Mouse (Mus musculus): Measurements from ENCODE around the gene Tec. TPM values are rescaled to one million over a fixed set of nuclear protein-coding genes. Genes with fewer than 3 reads are reported as not detected.

Tec gene
- total RNA-seq, 2 experiments from 2014 or later: 2.5 to 5.7 TPM

DNA sequence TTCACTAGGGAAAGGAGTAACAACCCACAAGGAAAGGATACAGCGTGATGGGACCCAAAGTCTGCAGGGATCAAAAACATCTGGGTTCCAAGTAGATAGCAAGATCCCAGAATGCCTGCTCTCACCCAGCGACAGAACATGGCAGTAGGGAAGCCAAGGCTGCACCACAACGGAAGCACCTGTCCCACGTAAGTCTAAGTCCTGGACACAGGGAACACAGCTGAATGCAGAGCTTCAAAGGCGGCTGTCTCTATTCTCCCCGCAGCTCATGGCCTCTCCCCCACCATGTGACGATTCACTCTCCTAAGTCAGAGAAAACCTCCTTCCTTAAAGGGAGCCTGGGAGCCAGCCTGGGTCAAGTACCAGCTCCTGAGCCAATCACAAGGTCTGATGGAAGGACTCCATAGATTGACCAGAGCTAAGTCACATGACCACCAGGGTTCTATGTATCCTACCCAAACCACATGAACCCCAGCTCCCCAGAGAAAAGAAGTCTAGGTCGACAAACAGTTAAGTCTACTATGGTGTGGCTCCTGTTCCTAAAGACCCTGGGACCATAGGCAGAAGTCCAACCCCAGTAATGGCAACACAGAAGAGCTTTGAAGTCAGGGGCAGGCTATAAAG is 11.9 kb downstream of the Tec start:
- ATAC-seq (replicated peaks; ENCODE audit: low FRiP score, poor library complexity, severe bottlenecking): no peak

DNA sequence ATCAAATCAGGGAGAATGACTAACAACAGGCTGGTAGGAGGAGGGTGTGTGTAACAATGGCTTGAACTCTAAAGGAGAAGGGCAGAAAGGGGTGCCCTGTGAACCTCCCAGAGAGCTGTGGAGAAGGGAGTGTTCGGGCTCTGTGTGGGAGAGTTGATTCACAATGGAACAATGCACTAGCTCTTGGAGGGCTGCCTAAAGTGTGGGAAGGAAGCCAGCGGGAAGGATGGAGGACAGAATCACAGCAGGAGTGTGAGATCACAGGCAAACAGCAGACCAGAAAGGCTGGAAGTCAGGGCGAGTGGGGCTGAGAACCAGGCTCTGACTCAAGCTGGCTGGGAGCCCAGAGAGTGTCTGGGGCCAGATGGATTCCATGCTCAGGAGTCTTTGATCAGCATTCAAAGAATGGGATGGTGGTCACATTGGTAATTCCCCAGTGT is 12.6 kb downstream of the Tec start:
- ATAC-seq (replicated peaks; ENCODE audit: low FRiP score, poor library complexity, severe bottlenecking): no peak

DNA sequence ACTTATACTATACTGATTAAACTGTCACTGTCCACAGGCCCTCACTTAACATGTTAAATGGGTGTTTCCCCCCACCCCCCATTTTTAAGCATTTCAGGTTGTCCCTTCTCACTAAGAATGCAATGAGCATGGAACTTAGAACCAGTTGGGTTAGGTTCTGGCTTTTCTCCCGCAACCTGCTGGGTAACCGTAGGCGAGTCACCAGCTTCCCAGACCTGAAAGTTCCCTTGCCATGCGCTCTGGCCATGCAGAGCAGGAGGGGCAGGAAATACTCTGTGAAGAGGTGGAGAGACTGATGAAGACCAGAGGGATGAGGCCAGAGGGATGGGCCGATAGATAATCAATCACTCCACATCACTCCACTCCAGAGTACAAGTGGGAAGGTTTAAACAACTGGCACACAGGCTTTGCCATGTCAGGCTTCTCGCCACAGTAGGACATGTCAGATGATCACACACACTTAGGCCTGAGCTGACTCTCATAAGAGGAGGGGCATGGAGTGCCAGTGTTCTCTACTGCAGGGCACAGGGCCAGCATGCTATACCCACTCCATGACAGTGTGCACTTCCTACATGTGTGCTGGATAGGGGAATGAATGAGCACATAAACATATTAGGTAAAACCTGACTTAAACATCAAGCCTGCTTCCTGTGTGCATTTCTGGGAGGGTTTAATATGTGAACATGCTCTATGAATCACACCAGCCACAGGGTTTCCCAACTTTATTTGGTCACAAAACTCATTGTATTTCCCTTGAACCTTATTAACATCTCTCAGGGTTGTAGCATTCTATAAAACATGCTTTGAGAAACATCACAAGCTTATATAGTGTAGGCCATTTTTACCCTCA is 13.9 kb downstream of the Tec start:
- ATAC-seq (replicated peaks; ENCODE audit: low FRiP score, poor library complexity, severe bottlenecking): no peak

DNA sequence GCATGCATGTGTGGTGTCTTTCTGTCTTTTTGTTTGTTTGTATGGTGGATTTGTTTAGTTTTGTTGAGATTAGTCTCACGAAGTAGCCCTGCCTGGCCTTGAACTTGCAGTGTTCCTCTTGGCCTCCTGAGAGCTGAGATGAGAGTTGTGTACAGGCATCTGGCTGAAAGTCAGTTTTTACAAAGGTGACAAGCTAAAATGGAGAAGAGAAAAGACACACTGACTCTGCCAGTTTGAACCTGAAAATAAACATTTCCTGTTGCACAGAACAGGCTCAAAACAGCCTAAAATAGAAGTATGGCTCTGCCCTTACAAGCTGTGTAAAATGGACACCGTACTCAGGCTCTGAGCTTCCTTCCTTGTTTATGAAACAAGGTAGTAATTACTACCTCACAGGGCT is 14.9 kb downstream of the Tec start:
- ATAC-seq (replicated peaks; ENCODE audit: low FRiP score, poor library complexity, severe bottlenecking): no peak

DNA sequence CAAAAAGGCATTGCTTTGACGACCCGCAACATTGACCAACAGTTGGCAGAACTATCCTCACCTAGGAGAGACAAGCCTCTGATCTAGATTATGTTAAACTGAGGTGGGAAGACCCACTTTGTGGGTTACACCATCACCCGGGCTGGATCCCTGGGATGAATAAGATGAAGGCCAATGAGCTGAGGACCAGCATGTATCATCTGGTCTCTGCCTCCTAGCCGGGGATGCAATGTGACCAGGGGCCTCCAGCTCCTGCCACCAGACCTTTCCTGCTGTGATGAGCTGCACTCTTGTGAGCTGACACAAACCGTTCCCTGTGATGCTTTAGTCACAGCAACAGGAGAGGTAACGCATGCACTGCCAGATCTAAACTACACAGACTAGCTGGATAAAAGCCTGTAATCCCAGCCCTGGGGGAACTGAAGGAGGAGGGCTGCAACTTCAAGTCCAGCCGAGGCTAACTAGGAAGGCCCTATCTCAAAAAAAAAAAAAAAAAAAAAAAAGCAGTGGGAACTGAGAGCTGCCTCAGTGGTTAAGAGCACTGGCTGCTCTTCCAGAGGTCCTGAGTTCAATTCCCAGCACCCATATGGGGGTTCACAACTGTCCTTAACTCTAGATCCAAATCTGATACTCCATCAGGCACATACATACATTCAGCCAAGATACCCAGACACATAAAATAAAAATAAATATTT is 15.8 kb downstream of the Tec start:
- no peak for ATAC-seq (replicated peaks; ENCODE audit: low FRiP score, poor library complexity, severe bottlenecking)

DNA sequence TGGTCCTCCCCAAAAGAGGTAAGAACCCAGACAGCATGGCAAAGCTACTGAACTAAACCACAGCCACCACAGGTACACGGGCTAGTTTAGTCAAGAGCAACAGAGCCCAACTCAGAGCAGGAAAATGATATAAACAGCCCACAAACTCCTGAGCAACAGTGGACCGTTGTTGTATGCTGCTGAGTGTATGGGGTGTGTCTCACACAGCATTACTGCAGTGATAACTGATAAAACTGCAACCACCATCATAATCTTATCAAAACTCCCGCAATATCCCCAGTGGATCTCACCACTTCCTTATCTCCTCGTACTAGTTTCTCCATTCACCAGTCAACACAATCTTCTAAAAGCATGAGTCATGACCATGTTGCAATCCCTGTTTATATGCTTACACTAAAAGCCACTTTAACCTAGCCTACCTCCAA is 16.6 kb downstream of the Tec start:
- no peak for ATAC-seq (replicated peaks; ENCODE audit: low FRiP score, poor library complexity, severe bottlenecking)

DNA sequence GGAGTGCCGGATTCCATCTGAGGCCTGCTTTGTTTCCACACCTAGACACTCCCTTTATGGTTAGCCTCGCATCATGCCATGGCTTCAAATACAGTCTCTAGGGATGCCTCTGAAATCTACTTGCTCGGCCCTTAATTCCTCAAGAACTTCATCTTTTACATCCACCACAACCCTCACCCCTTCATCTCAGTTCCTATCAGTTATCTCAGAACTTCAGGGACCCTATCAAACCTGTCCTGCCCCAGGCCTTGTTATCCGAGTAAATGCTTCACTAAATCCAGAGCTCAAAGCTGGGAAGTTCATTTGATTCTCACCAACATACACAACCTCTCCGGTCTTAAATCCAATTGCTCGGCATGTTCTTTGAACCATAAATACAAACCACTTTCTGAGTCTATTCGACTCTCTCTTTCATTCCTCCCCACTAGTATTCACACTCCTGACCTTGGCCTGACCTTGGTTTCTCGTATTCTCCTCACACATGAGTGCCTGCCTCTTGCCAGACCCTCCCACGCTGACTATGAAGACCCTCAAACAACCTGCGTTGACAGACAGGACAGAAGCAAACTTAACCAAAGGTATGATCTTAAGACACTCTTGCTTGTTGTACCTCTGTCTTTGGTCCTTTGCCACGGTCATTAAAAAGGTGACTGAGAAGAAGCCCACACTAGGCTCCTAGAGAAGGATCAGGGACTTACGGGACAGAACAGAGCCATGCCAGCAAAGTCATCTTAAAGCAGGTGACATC is 17.2 kb downstream of the Tec start:
- no peak for ATAC-seq (replicated peaks; ENCODE audit: low FRiP score, poor library complexity, severe bottlenecking)

DNA sequence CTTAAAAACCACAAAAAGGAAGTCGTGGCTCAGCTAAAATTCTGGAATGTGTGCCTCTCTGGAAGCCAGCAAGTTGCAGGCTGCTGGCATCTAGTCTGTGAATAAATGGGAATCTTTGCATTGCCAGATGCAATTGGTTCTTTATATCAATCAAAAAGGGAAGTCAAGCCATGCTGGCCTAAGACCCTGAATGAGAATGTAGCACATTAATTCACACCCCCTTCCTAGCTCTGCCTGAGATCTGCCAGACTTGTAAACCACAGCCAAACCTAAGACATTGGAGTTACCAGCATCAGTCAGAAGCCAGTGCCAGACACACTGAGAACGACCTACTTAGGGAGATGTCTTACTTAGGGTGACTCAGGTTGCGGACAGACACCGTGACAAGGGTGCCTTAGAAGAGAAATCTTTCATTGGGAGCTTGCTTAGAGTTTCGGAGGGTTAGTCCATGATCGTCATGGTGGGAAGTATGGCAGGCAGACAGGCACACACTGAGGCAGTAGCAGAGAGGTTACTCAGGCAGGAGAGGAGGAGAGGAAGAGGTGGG is 19.3 kb downstream of the Tec start:
- no peak for ATAC-seq (replicated peaks; ENCODE audit: low FRiP score, poor library complexity, severe bottlenecking)

DNA sequence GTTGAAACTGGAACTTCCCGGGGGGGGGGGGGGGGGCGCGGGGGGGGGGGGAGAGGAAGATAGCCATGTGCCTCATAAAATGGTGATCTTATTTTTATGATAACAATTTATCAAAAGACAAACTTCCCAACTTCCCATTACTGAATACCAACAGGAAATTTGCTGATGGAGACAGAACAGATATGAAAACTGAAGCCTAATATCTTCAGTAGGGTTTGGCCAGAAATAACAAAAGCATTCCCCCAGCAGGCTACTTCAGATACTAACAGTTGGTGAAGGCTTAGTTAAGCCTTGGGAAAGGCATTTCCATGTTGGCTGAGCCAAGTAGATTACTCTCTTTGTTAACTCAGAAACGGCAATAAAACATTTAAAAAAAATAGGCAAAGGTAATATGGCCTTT is 21.6 kb downstream of the Tec start:
- ATAC-seq (replicated peaks; ENCODE audit: low FRiP score, poor library complexity, severe bottlenecking): no peak

DNA sequence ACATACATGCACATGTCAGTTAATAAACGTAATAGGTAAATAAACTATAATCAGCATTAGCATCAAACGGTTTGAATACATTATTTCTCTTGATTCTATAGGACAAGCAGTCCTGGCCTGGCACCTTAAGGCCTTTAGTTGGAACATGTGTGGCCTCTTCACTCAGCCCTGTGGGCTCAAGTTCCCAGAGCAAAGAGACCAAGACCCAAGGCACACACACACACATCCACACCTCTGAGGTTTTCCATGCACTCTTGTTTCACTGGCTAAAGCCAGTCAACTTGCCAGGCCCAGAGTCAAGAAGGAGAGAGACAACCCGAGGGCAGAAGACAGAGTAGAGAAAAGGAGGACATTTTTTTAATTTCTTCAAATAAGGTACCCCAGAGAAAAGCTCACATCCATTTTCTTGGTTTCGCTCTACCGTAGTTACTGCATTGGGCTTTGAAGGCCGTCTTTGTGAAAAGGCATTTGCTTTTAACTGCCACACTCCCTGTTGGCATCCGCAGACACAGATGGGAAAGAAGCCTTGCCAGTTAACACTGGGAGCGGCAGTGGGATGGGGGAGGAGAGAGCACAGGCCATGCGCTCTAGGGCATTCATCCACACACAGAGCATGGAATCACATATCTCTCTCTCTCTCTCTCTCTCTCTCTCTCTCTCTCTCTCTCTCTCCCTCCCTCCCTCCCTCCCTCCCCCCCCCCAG is 22.2 kb downstream of the Tec start:
- ATAC-seq (replicated peaks; ENCODE audit: low FRiP score, poor library complexity, severe bottlenecking): no peak

DNA sequence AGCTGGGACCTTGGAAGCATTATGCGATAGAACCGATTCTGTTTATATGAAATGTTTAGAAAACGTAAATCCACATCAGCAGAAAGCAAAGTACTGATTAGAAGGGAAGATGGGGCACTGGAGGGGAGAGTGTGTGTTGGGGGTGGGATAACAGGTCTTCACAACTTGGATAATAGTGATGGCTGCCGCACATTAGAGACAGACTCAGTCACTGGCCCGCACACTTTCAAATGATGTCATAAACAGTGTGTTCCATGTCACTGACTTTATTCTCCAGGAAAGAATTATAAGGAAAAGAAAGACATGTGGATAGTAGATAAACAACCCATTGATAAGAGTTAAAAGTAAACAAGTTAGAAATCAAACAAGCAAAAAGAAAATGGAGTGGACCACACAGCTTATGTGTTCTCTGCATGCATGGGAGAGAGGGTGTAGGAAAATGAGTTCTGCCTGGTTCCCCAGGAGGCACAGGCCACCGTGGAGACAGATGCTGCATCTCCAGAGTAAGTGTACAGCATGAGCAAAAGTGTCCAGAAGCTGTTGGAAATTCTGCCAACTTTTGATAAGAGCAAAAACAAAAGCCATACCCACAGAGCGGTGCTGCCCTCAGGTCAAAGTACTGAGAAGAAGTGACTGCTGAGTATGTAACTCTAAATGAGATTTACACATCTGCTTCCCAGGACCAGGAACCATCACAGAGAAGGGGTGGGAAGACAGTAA is 23.3 kb downstream of the Tec start:
- ATAC-seq (replicated peaks; ENCODE audit: low FRiP score, poor library complexity, severe bottlenecking): no peak

DNA sequence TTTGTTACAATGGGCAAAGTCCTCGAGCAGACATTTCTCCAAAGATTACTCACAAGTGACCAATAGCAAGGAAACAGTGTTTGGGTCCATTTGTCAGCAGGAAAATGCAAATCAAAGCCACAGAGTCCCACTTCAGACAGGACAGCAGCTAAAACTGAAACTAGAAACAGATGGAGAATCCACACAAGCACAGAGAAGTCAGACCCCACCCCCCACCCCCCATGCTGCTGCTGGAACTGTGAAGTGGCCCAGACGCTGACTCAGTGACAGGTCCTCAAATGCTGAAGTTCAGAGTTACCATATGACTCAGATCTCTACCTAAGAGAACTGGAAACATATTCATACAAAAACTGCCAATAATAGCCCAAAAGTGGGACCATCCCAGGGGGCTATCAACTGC is 24.0 kb downstream of the Tec start:
- ATAC-seq (replicated peaks; ENCODE audit: low FRiP score, poor library complexity, severe bottlenecking): no peak

DNA sequence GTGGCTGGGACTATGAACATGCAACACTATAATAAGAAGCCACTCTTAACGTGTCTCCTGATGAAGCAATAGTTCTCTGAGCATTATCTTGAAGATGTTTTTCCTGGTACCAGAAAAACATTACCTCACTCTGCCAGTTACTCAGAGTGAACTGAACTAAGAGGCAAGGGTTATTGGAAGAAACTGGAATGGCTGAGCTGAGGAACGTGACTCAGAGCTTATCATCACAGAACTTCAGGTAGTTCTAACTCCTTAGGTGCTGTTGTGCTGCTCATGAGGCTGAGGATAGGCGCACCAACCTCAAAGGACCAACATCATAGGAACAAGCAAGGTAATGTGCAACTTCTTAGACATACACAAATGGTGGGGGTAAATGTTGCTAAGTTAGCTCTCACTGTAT is 28.6 kb downstream of the Tec start:
- no peak for ATAC-seq (replicated peaks; ENCODE audit: low FRiP score, poor library complexity, severe bottlenecking)

DNA sequence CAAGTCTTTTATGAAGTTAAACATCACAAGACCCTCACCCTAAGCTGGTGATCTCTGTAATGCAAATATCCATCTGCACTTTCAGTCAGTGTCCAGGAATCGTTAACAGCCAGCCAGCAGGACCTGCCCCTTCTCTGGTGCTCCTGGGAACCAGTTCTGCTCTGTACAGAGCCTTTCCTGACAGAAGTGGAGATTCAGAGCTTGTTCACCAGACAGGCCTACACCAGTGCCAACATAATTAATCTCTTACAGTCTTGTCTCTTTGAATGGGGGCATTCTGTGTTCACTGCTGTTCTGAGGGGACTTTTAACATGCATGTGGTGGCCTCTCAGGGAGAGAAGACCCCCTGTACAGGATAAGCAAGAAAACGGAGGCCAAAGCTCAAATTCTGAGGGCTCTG is 29.3 kb downstream of the Tec start:
- no peak for ATAC-seq (replicated peaks; ENCODE audit: low FRiP score, poor library complexity, severe bottlenecking)

DNA sequence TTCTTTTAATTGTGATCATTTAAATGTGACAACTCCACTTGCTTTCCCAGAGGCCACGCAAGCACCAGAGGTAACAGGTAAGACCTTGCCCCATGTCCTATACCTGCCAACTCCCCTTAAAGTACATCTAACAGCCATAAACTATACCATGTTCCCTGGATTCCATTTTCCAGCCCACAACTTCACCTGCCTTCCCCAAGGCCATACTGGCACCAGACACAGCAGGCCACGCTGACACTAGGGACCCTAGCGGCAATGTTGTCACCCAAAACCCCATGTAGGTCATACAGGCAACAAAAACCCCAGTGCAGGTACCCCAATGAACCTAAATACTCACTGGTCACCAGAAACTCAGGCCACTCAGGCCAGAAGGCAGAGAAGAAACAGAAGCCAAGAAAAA is 32.6 kb downstream of the Tec start:
- no peak for ATAC-seq (replicated peaks; ENCODE audit: low FRiP score, poor library complexity, severe bottlenecking)

DNA sequence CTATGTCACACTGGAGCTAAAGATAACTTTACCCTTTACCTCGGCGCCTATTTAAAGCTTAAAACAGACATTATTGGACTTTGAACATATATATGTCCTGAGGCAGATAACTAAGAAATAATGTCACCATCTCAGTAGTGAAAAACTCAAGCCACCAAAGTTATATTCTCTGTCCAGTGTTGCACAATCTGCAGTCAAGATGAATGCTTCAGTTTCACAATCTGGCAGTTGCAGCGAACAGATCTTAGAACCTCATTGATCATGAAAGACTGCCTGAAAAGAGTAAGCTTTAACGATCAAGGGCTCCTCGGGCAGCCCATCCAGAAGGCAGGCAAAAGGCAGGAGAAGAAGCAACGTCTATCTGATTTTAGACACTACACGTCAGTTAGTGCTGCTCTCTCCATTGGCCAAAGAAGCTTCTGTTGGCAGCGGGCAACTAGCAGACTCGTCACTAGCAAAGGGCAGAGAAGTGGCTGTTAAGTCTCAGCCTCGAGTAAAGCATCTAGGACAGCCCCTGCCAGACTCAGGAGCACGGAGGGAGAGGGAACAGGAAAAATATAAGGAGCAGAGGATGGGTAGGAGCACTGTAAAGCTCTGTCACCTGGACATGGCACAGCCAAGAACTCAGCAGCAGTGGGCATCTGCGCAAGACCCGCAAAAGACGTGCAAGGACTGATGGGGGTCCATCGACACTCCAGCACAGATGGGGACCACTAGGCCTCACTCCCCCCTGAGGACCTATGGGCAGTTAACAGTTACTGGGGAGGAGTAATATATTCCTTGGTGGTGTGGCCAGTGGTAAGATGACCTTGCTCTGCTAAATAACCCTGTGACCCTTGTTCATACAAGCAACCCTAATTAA is 35.1 kb downstream of the Tec start:
- ATAC-seq (replicated peaks; ENCODE audit: low FRiP score, poor library complexity, severe bottlenecking): no peak

DNA sequence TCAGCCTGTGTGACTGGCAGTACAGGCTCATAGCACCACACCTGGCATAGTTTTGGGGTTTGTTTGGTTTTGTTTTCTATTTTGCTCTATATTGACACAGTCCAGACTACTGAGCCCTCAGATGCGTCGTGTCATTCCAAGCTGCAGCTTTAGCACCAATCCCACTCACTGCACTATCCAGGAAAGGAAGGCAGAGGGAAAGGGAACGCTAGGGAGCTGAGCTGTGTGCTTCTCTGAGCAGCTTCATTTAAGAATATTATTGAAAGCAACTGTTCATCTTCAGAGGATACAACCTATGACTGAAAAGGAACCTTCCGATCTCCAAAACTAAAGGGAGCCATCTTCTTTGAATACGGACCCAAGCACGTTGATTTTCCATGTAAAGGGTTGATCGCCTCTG is 36.1 kb downstream of the Tec start:
- no peak for ATAC-seq (replicated peaks; ENCODE audit: low FRiP score, poor library complexity, severe bottlenecking)

Measured in erythroid progenitor cell, adult 5-6 weeks (primary cell).